Mouse (Mus musculus): ENCODE measurements around the gene Arhgef11. TPM values are rescaled to one million over a fixed set of nuclear protein-coding genes. Genes with fewer than 3 reads are reported as not detected.

Arhgef11 gene
- polyA plus RNA-seq, 1 experiment = 25.5 TPM

- H3K4me1 ChIP-seq (ENCODE audit: control insufficient read depth, insufficient read depth, low read length) = peaks cover 11% of the 10 kb centered on the region
- TF ChIP-seq CTCF (IDR thresholded peaks at IDR 0.05; ENCODE audit: low read depth, low read length) (no peak), POLR2A (IDR thresholded peaks at IDR 0.05; ENCODE audit: borderline replicate concordance, low read depth, low read length) (no peak)
- H3K27ac ChIP-seq (ENCODE audit: insufficient read depth, low read depth, low read length) = no peak overlapping the region
Measured at GRCm38 (mm10) chr3:87659692-87660429, 42.5 kb downstream of the Arhgef11 start.

GRCm38 (mm10) chr3:87660479-87660878 lies 43.1 kb downstream of the Arhgef11 start:
- H3K4me1 ChIP-seq (ENCODE audit: control insufficient read depth, insufficient read depth, low read length) = peaks cover 11% of the 10 kb centered on the region
- TF ChIP-seq CTCF (IDR thresholded peaks at IDR 0.05; ENCODE audit: low read depth, low read length) (no peak), POLR2A (IDR thresholded peaks at IDR 0.05; ENCODE audit: borderline replicate concordance, low read depth, low read length) (no peak)
- H3K27ac ChIP-seq (ENCODE audit: insufficient read depth, low read depth, low read length) = no peak overlapping the region
- H3K4me3 ChIP-seq (ENCODE audit: insufficient read depth, low read length) = no peak overlapping the region

More at GRCm38 (mm10) chr3:87659692-87660429, 42.5 kb downstream of the Arhgef11 start:
- H3K4me3 ChIP-seq (ENCODE audit: insufficient read depth, low read length) = no peak overlapping the region

DNA sequence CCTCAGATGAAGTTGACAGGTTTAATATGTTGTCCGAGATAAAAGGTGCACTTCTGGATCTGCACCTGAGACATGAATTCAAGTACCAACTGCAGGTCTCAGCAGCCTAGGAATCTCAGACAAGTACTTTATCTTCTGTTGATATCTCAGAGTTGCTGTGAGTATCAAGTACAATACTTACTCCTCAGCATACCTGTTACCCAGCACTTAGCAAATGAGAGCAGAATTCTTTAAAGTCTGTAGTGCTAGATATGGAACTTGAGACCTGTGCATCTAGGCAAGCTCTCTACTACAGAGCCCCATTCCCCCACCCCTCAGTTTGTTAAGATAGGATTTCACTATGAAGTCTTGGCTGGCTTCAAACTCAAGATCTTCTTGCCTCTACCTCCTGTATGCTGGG lies 43.9 kb downstream of the Arhgef11 start:
- H3K4me3 ChIP-seq (ENCODE audit: insufficient read depth, low read length) = no peak overlapping the region
- peaks cover 11% of the 10 kb centered on the region for H3K4me1 ChIP-seq (ENCODE audit: control insufficient read depth, insufficient read depth, low read length)
- no peak for TF ChIP-seq POLR2A (IDR thresholded peaks at IDR 0.05; ENCODE audit: borderline replicate concordance, low read depth, low read length)
- TF ChIP-seq CTCF (IDR thresholded peaks at IDR 0.05; ENCODE audit: low read depth, low read length) = no peak
- no peak overlapping the region for H3K27ac ChIP-seq (ENCODE audit: insufficient read depth, low read depth, low read length)

DNA sequence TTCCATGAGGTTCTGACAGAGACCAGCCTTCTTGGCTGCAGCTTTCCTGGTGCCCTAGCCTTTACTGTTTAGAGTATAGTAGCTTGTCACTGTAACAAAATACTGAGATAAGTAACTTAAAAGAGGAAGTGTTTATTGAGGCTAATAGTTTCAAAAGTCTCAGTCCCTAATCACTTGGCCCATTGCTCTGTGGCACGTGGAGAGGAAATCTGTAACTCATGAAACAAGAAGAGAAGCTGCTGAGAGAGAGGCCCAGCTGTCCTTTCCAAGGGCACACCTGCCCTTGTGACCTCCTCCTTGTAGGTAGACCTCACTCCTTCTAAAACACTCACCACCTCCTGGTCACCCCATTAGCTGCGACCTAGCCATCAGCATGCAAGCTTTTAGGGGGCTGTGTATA lies 101.2 kb downstream of the Arhgef11 start:
- peak overlapping the region; percentile 7; the same call in 1 of the 2 replicates for H3K27ac ChIP-seq (ENCODE audit: insufficient read depth, low read depth, low read length)
- TF ChIP-seq POLR2A (IDR thresholded peaks at IDR 0.05; ENCODE audit: borderline replicate concordance, low read depth, low read length) = no peak
- no peak for TF ChIP-seq CTCF (IDR thresholded peaks at IDR 0.05; ENCODE audit: low read depth, low read length)
- H3K4me1 ChIP-seq (ENCODE audit: control insufficient read depth, insufficient read depth, low read length) = peaks cover 9% of the 10 kb centered on the region
- H3K4me3 ChIP-seq (ENCODE audit: insufficient read depth, low read length) = no peak overlapping the region

- Histone ChIP-seq H3K27ac (ENCODE audit: insufficient read depth, low read depth, low read length) (no peak overlapping the region), H3K4me3 (ENCODE audit: insufficient read depth, low read length) (no peak overlapping the region), H3K4me1 (ENCODE audit: control insufficient read depth, insufficient read depth, low read length) (no peaks in the 10 kb centered on the region)
- TF ChIP-seq POLR2A (IDR thresholded peaks at IDR 0.05; ENCODE audit: borderline replicate concordance, low read depth, low read length) (no peak), CTCF (IDR thresholded peaks at IDR 0.05; ENCODE audit: low read depth, low read length) (no peak)
Measured at GRCm38 (mm10) chr3:87724556-87724955, 107.2 kb downstream of the Arhgef11 start.

- Histone ChIP-seq H3K4me3 (ENCODE audit: insufficient read depth, low read length) (no peak overlapping the region), H3K27ac (ENCODE audit: insufficient read depth, low read depth, low read length) (no peak overlapping the region), H3K4me1 (ENCODE audit: control insufficient read depth, insufficient read depth, low read length) (no peaks in the 10 kb centered on the region)
- TF ChIP-seq POLR2A (IDR thresholded peaks at IDR 0.05; ENCODE audit: borderline replicate concordance, low read depth, low read length) (no peak), CTCF (IDR thresholded peaks at IDR 0.05; ENCODE audit: low read depth, low read length) (no peak)
Measured at GRCm38 (mm10) chr3:87725396-87726160, 108.2 kb downstream of the Arhgef11 start.

- no peak for TF ChIP-seq CTCF (IDR thresholded peaks at IDR 0.05; ENCODE audit: low read depth, low read length)
- TF ChIP-seq POLR2A (IDR thresholded peaks at IDR 0.05; ENCODE audit: borderline replicate concordance, low read depth, low read length) = no peak
- Histone ChIP-seq H3K4me3 (ENCODE audit: insufficient read depth, low read length) (no peak overlapping the region), H3K4me1 (ENCODE audit: control insufficient read depth, insufficient read depth, low read length) (no peaks in the 10 kb centered on the region), H3K27ac (ENCODE audit: insufficient read depth, low read depth, low read length) (no peak overlapping the region)
Measured at GRCm38 (mm10) chr3:87726191-87726590, 108.8 kb downstream of the Arhgef11 start.

- Histone ChIP-seq H3K4me3 (ENCODE audit: insufficient read depth, low read length) (no peak overlapping the region), H3K27ac (ENCODE audit: insufficient read depth, low read depth, low read length) (no peak overlapping the region), H3K4me1 (ENCODE audit: control insufficient read depth, insufficient read depth, low read length) (no peaks in the 10 kb centered on the region)
- TF ChIP-seq CTCF (IDR thresholded peaks at IDR 0.05; ENCODE audit: low read depth, low read length) (no peak), POLR2A (IDR thresholded peaks at IDR 0.05; ENCODE audit: borderline replicate concordance, low read depth, low read length) (no peak)
Measured at GRCm38 (mm10) chr3:87728696-87729095, 111.3 kb downstream of the Arhgef11 start.

DNA sequence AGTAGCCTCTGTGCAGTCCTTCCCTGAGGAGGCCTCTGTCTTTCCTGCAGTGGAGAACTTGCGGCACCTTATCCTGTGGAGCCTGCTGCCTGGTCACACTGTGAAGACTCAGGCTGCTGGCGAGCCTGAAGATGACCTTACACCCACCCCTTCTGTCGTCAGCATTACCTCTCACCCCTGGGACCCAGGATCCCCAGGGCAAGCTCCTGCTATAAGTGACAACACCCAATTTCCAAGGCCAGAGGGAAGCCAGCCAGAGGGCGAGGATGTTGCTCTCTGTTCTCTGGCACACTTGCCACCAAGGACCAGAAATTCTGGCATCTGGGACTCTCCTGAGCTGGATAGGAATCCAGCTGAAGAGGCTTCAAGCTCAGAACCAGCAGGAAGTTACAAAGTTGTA lies 115.7 kb downstream of the Arhgef11 start:
- Histone ChIP-seq H3K4me3 (ENCODE audit: insufficient read depth, low read length) (no peak overlapping the region), H3K27ac (ENCODE audit: insufficient read depth, low read depth, low read length) (no peak overlapping the region), H3K4me1 (ENCODE audit: control insufficient read depth, insufficient read depth, low read length) (no peaks in the 10 kb centered on the region)
- TF ChIP-seq CTCF (IDR thresholded peaks at IDR 0.05; ENCODE audit: low read depth, low read length) (no peak), POLR2A (IDR thresholded peaks at IDR 0.05; ENCODE audit: borderline replicate concordance, low read depth, low read length) (no peak)

Data from bone marrow macrophage, adult 2 months (primary cell).